Mouse (Mus musculus) lung, postnatal 0 days (tissue): ENCODE measurements around the gene Slc1a6. TPM values are rescaled to one million over a fixed set of nuclear protein-coding genes. Genes with fewer than 3 reads are reported as not detected.
"Not testable (repeated sequence)": the region's sequence is repeated elsewhere in the genome, so short reads cannot be mapped to it uniquely, and the experiment has no call there.

Experiments used
- ATAC-seq: fragments of 200-750 bp; cut with Nextera tagmentation; 2 replicates; pipeline ENCODE4 v1.8.0; 2017; ENCODE audit warnings: moderate library complexity
- DNase-seq: peaks from one replicate; pipeline ENCODE4 v3.0.0-alpha.2; 2016; ENCODE audit warnings: low spot score
- H3K27ac ChIP-seq: fragments of 300-500 bp; sonication (generic); 2 replicates; pipeline ENCODE4 v1.5.1; 2014; ENCODE audit warnings: antibody characterized with exemption, mild to moderate bottlenecking, low read length, mixed read lengths
- H3K27me3 ChIP-seq: fragments of 300-500 bp; sonication (generic); replicated peaks from 2 replicates; pipeline ENCODE4 v1.6.1; 2014; ENCODE audit warnings: low read length, mixed read lengths; ENCODE audit not compliant: insufficient read depth
- H3K36me3 ChIP-seq: fragments of 300-500 bp; sonication (generic); 2 replicates; pipeline ENCODE4 v1.6.1; 2014; ENCODE audit warnings: low read length, mixed read lengths; ENCODE audit not compliant: insufficient read depth
- H3K4me1 ChIP-seq: fragments of 300-500 bp; sonication (generic); 2 replicates; pipeline ENCODE4 v1.6.1; 2014; ENCODE audit warnings: antibody characterized with exemption, low read depth, low read length, mixed read lengths; ENCODE audit not compliant: insufficient read depth
- H3K4me2 ChIP-seq: fragments of 300-500 bp; sonication (generic); replicated peaks from 2 replicates; pipeline ENCODE4 v1.6.1; 2014; ENCODE audit warnings: low read depth, mild to moderate bottlenecking, low read length, moderate library complexity, mixed read lengths
- H3K4me3 ChIP-seq: fragments of 300-500 bp; sonication (generic); 2 replicates; pipeline ENCODE4 v1.5.1; 2014; ENCODE audit warnings: low read depth, low read length
- H3K9ac ChIP-seq: fragments of 300-500 bp; sonication (generic); replicated peaks from 2 replicates; pipeline ENCODE4 v1.6.1; 2014; ENCODE audit warnings: low read depth, mild to moderate bottlenecking
- H3K9me3 ChIP-seq: fragments of 300-500 bp; sonication (generic); 2 replicates; pipeline ENCODE4 v1.6.1; 2016; ENCODE audit warnings: low read length, mixed read lengths
- CTCF ChIP-seq: IDR thresholded peaks from 2 replicates; pipeline ENCODE4 v1.5.1; 2016; ENCODE audit warnings: antibody characterized with exemption, mild to moderate bottlenecking
- EP300 ChIP-seq: IDR thresholded peaks from 2 replicates; pipeline ENCODE4 v1.6.1; 2016; ENCODE audit warnings: antibody characterized with exemption, mild to moderate bottlenecking, control low read depth
- WGBS: fragments of 180-500 bp; shearing (Covaris S2); extraction: QIAGEN DNeasy Blood & Tissue Kit; methylation state at CpG from one replicate; pipeline ENCODE4 v1.1.7; 2014; 5-methylcytosine and 5-hydroxymethylcytosine counted together
- polyA plus RNA-seq: library from polyadenylated mRNA; unstranded; fragments of >200 nt; fragmentation: Nextera tagmentation; extraction: Ambion mirVana; gene quantifications from 2 replicates; pipeline ENCODE4 v1.2.1, GENCODE M21; 2015

Slc1a6 gene
- polyA plus RNA-seq, 1 experiment from 2014 or later = 0.41 TPM

DNA sequence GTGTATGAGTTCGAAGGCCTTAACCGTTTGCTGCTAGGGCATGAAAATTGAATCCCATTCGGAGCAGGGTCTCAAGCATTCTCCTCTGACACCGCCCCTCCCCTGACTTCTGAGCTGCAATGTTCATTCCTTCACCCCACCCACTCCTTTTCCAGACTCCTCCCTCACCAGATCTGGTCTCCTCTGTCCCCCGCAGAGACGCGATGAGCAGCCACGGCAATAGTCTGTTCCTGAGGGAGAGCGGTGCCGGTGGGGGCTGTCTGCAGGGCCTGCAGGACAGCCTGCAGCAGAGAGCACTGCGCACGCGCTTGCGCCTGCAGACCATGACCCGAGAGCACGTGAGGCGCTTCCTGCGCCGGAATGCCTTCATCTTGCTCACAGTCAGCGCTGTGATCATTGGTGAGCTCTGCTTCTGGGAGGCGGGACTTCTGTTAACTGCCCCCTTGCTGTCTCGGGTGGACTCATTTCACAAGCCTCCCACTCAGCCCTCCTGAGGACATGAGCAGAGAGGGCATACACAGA, 7.3 kb downstream of the Slc1a6 start:
- no peak overlapping the region for H3K27ac ChIP-seq
- no peaks in the 10 kb centered on the region for H3K36me3 ChIP-seq
- H3K4me1 ChIP-seq = no peaks in the 10 kb centered on the region
- DNase-seq = peak; percentile 57
- no peaks in the 10 kb centered on the region for H3K9me3 ChIP-seq
- TF ChIP-seq EP300 = no peak
- TF ChIP-seq CTCF = no peak
- WGBS = 5% methylated on average over 22 of the region's 22 CpGs
- ATAC-seq = peak; percentile 88
- H3K4me2 ChIP-seq = peak overlapping the region; percentile 52
- H3K9ac ChIP-seq = no peak overlapping the region
- H3K4me3 ChIP-seq = peak overlapping the region; percentile 12; the same call in 1 of the 2 replicates
- H3K27me3 ChIP-seq = no peaks in the 10 kb centered on the region

GRCm38 (mm10) chr10:78790561-78790960, 10.3 kb downstream of the Slc1a6 start:
- Histone ChIP-seq H3K9me3 (no peaks in the 10 kb centered on the region), H3K27me3 (no peaks in the 10 kb centered on the region), H3K27ac (no peak overlapping the region), H3K36me3 (no peaks in the 10 kb centered on the region), H3K4me1 (no peaks in the 10 kb centered on the region), H3K4me2 (no peak overlapping the region), H3K9ac (no peak overlapping the region), H3K4me3 (no peak overlapping the region)
- DNase-seq (no peak), ATAC-seq (no peak)
- TF ChIP-seq EP300 (no peak), CTCF (peak; percentile 30)
- 28% methylated on average over 1 of the region's 1 CpGs for WGBS

DNA sequence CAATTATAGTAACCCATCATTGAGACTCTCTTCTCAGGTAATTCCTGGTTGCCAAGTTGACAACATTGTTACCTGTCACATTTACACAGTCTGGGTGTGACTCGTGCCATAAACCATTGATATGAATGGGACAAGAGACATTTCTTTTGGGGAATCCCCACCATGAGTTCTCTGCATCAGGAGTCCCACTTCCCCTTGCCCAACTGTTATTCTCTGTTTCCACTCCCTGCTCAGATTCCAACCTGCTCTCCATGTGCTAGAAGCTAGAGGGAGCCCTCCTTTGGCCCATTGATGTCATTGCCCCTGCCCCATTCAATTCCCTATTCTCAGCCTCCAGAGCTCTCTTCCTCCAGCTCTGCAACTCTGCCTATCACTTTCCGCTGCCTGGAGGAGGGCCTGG, 21.2 kb downstream of the Slc1a6 start:
- H3K27ac ChIP-seq = no peak overlapping the region
- no peak overlapping the region for H3K4me2 ChIP-seq
- WGBS = 74% methylated on average over 2 of the region's 2 CpGs
- H3K36me3 ChIP-seq = no peaks in the 10 kb centered on the region
- TF ChIP-seq CTCF = no peak
- TF ChIP-seq EP300 = no peak
- H3K4me1 ChIP-seq = no peaks in the 10 kb centered on the region
- H3K9me3 ChIP-seq = no peaks in the 10 kb centered on the region
- no peaks in the 10 kb centered on the region for H3K27me3 ChIP-seq
- no peak overlapping the region for H3K9ac ChIP-seq
- H3K4me3 ChIP-seq = no peak overlapping the region
- ATAC-seq = no peak
- DNase-seq = no peak

GRCm38 (mm10) chr10:78812358-78813060, 32.2 kb downstream of the Slc1a6 start:
- Histone ChIP-seq H3K27me3 (no peaks in the 10 kb centered on the region), H3K4me1 (no peaks in the 10 kb centered on the region), H3K4me3 (no peak overlapping the region), H3K27ac (no peak overlapping the region), H3K9ac (no peak overlapping the region), H3K9me3 (no peaks in the 10 kb centered on the region), H3K36me3 (no peaks in the 10 kb centered on the region), H3K4me2 (no peak overlapping the region)
- DNase-seq = no peak
- no peak for TF ChIP-seq CTCF
- ATAC-seq = no peak
- 54% methylated on average over 6 of the region's 6 CpGs for WGBS

- not testable (repeated sequence) for H3K9ac ChIP-seq, H3K27ac ChIP-seq, DNase-seq, H3K36me3 ChIP-seq, H3K9me3 ChIP-seq, H3K4me2 ChIP-seq, H3K4me1 ChIP-seq, H3K4me3 ChIP-seq, H3K27me3 ChIP-seq, ATAC-seq
- WGBS = 89% methylated on average over 12 of the region's 12 CpGs
These were observed 60.2 kb downstream of the Slc1a6 start for GRCm38 (mm10) chr10:78840456-78840855.

DNA sequence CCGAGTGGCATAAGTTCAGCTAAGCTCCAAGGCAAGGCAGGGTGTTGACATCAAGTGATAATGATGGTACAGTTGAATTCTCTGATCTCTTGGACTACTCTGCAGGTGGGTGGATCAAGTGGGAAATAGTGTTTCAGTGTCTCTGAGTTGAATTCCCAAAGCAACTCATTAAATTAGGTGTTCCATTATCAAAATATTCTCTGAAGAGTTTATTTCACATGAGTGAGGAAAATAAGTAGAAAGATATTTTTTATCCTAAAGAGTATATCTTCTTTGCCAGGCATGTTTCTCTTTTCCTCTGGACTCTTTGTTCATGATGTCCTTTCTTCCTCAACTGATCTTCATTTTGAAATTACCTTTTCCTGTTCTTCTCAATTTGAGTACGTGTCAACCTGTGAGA, 71.8 kb downstream of the Slc1a6 start, which contains the start of gene Olfr1356:
TSS of gene Olfr1356 (minus strand) at position 101 of the 400 bp plus-strand sequence.
- Histone ChIP-seq H3K4me1 (no peaks in the 10 kb centered on the region), H3K4me3 (no peak within 1 kb of the TSS), H3K4me2 (no peak within 1 kb of the TSS), H3K36me3 (no peaks in the 10 kb centered on the region), H3K27ac (no peak within 1 kb of the TSS), H3K9me3 (no peaks in the 10 kb centered on the region), H3K9ac (no peak within 1 kb of the TSS), H3K27me3 (no peaks in the 10 kb centered on the region)
- no peak for DNase-seq
- no peak for ATAC-seq
- 71% methylated on average over 2 of the region's 2 CpGs for WGBS
- TF ChIP-seq EP300 = no peak
- TF ChIP-seq CTCF = no peak

Other genes with a start within 250 kb of the Slc1a6 start
- gene Ilvbl, start 206.2 kb upstream of the Slc1a6 start, polyA plus RNA-seq = 38.1 and 45.0 TPM in 2 replicates
- gene Syde1, start 188.5 kb upstream of the Slc1a6 start, polyA plus RNA-seq = 16.1 and 17.4 TPM in 2 replicates
- not detected in 2 replicates for gene Olfr1357, start 162.4 kb upstream of the Slc1a6 start, polyA plus RNA-seq
- not detected in 2 replicates for gene Casp14, start 62.2 kb upstream of the Slc1a6 start, polyA plus RNA-seq
- gene Ccdc105, start 27.4 kb upstream of the Slc1a6 start, polyA plus RNA-seq = not detected in 2 replicates
- gene Olfr1356, start 71.7 kb downstream of the Slc1a6 start, polyA plus RNA-seq = not detected in 2 replicates
- not detected in 2 replicates for gene Olfr1355, start 95.0 kb downstream of the Slc1a6 start, polyA plus RNA-seq
- gene Olfr1354, start 132.7 kb downstream of the Slc1a6 start, polyA plus RNA-seq = not detected in 2 replicates
- not detected in 2 replicates for gene Olfr8, start 170.1 kb downstream of the Slc1a6 start, polyA plus RNA-seq
- gene Olfr1353, start 182.8 kb downstream of the Slc1a6 start, polyA plus RNA-seq = not detected in 2 replicates
- gene Olfr1352, start 200.6 kb downstream of the Slc1a6 start, polyA plus RNA-seq = not detected in 2 replicates
- not detected in 2 replicates for gene Olfr1351, start 232.0 kb downstream of the Slc1a6 start, polyA plus RNA-seq
- not detected in 2 replicates for gene Olfr57, start 248.2 kb downstream of the Slc1a6 start, polyA plus RNA-seq